Mouse (Mus musculus) naive thymus-derived CD4-positive, alpha-beta T cell, adult 5 months (primary cell): ENCODE results near the gene Cyp3a41b. TPM values are rescaled to one million over a fixed set of nuclear protein-coding genes. Genes with fewer than 3 reads are reported as not detected.

ENCODE experiments used
- polyA plus RNA-seq: library from polyadenylated mRNA; unstranded; fragments of 100-300 nt; shearing (Covaris generic); gene quantifications from one replicate; pipeline ENCODE4 v1.2.1, GENCODE M21; 2017

Cyp3a41b gene
- polyA plus RNA-seq: not detected

DNA sequence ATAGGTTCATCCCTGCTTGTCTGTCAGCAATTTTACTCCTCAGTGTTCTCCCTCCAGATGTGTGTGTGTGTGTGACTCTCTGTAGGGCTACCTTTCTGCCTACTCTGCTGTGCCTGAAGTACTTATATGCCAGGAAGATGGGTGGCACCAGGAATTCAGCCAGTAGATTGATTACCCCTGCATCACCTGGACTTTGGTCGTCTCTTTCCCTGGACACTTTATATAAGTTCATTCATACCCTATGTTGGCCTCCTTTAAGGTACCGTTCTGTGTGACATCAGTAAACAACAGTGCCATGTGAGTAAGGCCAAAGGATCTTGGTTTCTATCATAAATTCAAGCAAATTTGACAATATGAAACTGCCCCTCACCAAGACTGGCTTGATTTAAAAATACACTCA is at the start of gene Cyp3a41b:
Gene Cyp3a41b (minus strand): TSS at position 101 of the 400 bp plus-strand sequence.

Other genes with a start within 250 kb of the Cyp3a41b start
- gene Cyp3a57, start 239.5 kb downstream of the Cyp3a41b start, polyA plus RNA-seq: not detected
- gene Cyp3a16, start 115.0 kb downstream of the Cyp3a41b start, polyA plus RNA-seq: not detected
- gene Cyp3a41a, start 135.4 kb upstream of the Cyp3a41b start, polyA plus RNA-seq: not detected
- not detected for gene Cyp3a44, start 221.1 kb upstream of the Cyp3a41b start, polyA plus RNA-seq